Mouse (Mus musculus): ENCODE data around the gene Lnx1.

The Lnx1 gene

GRCm38 (mm10) chr5:74600010-74600409 is 102.7 kb downstream of the Lnx1 start:
- no peak for DNase-seq

- DNase-seq: no peak
Measured at GRCm38 (mm10) chr5:74593147-74593546, 109.6 kb downstream of the Lnx1 start.

- no peak for DNase-seq
Measured at GRCm38 (mm10) chr5:74591413-74591812, 111.3 kb downstream of the Lnx1 start.

GRCm38 (mm10) chr5:74589133-74589532 is 113.6 kb downstream of the Lnx1 start:
- DNase-seq: no peak

- DNase-seq: no peak
Measured at GRCm38 (mm10) chr5:74571767-74572166, 130.9 kb downstream of the Lnx1 start.

- peak in 1 of 2 experiments; percentile 8 for DNase-seq
Measured at GRCm38 (mm10) chr5:74561151-74561550, 141.6 kb downstream of the Lnx1 start.

GRCm38 (mm10) chr5:74549566-74549965 is 153.1 kb downstream of the Lnx1 start:
- DNase-seq: no peak

- no peak for DNase-seq
Measured at GRCm38 (mm10) chr5:74545606-74546005, 157.1 kb downstream of the Lnx1 start.

All from kidney, adult 8-10 months (tissue).